Mouse (Mus musculus): ENCODE measurements around the gene Pdzd7.
A peak's percentile ranks its signal among the peaks of the same experiment; 100 is the strongest.

The Pdzd7 gene

DNA sequence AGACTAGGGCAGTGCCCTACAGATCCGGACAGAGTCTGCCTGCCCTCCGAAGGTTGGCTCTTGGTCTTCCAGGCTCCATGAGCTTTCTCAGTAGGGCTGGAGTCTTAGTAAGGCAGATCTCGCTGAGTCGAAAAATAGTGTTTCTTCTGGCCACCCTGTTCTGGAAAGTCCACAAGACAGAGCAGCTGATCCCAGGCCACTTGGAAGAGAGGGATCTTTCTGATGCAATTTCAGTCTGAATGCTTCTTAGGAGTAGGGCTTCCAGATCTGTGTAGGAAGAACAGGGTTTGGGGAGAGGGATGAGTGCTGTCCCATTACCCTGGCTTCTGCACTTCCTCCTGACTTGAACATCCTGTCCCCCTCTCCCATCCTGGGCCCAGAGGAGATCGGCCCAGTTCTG lies at the start of gene Pdzd7:
Gene Pdzd7, minus strand, starts transcription at position 67 of the 400 bp plus-strand sequence.
- no peak for DNase-seq

DNA sequence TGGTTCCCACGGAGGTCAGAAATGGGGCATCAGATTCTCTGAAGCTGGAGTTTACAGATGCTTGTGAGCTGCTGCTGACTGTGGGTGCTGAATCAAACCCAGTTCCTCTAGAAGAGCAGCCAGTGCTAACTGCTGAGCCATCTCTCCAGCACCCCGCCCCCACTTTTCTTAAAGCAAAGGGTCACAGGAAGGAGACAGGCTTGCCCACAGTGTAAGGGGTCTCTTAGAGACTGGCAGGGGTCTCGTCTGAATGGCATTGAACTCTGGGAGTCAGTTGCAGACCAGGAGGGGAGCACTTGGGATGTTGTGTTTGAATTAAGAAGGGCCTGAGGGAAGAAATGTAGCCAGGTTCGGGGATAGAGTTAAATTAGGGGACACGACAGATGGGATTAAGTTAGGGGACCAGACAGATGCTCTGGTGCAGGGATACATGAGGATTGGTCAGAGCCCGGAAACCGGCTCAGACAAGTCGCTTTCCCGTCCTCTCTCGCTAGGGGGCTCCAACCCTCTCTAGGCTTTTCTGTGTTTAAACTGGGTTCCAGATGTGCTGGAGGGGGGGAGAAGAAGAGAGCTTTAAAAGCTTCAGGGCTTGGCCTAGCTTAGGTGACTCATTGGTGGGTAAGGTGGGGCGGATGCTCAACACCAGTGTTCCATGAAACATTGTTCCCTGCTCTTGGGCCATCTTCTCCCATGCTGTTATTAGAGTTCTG lies 36.5 kb upstream of the Pdzd7 start:
- DNase-seq = peak in 1 of 2 experiments; percentile 71

DNA sequence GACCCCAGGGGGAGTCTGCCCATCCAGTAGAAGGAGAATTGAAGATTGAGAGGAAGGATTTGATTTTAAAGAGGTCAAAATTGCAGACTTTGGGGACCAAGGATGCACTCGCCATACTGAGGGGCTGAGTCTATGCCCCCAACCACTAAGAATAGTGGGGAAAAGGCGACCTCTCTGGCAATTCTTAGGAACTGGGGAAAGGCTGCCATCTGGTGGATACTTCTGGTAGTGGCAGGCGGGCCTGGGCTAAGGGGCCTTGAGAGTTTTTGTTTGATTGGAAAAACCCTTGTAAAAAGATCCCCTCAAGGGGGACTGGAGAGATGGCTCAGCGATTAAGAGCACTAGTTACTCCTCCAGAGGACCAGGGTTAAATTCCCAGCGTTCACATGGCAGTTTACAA lies 35.8 kb upstream of the Pdzd7 start:
- DNase-seq = peak; percentile 61 to 83

DNA sequence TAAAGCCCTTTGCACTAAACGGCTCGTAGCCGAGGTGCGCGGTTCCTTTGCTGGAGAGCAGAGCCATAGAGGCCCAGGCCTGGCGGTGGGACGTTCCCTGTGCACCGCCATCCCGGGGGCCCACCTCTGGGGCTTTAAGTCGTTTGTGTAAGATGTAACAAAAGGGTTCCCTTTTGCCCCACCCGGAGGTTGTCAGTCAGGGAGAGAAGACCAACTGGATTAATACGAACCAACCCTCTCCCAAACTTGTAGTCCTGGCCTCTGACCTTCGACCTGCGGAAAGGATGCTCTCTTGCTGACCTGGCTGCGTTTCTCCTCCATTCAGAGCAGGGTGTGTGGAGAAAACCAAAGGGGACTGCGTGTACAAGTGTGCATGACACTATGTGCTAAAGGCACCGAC lies 35.2 kb upstream of the Pdzd7 start:
- DNase-seq = no peak

DNA sequence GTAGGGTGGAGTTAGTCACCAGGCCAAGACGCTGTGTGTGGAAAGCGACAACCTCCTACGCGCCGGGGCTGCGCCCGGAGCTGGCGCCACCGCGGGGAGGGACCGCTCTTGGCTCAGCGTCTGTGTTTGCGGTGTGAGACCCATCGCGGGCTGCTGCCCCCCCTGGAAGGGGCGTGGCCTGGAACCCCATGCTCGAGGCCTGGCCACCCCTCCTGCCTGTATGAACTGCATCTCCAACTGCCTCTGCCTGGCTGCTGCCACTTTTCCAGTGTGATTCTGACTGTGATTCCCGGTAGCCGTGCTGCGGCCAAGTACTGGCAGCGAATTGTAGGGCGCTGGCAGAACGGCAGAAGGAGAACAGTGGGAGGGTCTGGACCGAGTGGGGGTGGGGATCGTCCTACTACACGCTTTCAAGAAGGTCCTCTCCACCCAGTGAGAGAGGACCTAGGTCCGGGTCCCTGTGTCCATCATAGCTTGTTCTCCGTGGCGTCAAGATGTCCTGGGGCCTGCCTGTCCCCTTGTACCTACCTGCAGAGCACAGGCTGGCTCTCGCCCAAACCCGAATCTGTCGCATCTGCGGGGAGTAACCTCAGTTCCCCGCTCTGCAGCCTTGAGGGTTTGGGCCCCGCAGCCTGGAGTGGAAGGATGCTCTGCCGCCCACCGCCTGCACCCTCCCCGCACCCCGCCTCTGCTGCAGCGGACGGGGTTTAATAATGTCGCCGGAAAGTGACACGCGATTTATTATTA lies 34.4 kb upstream of the Pdzd7 start:
- DNase-seq = peak; percentile 89 to 94

DNA sequence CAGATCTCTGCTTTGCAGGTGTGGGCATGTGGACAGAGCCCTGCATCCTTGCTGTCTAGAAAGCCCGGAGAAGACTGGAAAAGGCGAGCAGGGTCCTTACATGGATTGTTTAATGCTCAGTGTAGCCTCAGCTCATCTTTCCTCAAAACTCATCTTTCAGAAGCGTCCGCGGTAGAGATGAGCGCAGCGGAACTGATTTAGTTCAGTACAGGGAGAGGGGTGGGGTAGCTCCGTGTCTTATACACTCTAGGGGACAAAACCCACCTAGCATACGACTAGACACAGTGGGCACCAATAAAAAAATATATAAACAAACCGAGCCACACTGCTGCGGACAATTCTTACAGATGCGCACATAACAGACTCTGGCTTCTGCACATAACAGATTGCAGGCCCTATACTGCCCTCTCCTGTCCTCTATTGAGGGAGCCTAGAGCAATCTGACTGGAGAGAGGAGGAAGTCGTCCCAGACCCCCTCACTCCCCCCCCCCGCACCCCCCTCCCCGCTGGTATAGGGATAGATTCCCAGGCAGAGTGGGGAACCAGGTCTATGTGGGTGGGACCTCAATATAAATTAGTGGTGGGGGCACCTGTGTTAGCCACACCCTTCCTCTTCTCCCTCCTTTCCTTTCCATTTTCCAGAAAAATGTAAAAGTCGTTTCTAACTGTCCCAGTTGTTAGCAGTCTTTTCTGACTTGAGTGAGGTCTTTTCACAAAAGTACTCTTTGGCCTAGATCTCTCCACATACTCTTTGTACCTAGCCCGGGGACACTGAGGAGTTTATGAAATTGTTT lies 33.7 kb upstream of the Pdzd7 start:
- peak in 1 of 2 experiments; percentile 68 for DNase-seq

DNA sequence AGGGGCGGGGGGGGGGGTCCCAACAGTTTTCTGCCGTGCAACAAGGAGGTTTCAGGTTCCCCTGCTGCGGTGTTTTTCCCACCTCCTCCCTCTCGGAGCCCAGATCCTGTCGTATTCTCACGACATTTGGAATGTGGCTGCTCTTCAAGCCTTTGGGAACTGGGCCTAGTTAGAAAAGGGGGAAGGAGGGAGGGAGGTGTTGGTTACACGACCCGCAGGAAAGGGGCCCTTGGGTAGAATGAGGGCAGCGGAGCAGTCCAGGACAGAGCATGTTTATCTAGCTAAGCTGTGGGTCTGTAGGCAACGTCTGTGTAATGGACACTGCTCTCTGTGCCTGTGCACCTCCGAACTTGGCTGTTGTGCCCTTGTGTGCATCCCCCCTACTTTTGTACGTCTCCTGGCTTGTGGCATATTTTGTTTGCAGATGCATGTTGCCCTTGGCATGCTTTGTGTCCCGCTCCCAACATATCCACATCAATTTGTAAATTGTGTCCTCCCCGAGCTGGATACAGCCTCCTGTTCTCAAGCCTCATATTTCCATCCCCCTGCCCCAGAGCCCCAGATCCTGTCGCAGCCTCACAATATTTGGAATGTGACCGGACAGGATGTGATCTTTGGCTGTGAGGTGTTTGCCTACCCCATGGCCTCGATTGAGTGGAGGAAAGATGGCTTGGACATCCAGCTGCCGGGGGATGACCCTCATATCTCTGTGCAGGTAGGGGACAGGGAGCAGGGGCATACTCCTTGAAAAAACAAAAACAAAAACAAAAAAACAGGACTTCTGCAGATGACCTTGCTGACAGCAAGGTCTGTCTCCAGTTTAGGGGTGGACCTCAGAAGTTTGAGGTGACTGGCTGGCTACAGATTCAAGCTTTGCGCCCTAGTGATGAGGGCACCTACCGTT lies 32.5 kb upstream of the Pdzd7 start:
- peak in 1 of 2 experiments; percentile 18 for DNase-seq

DNA sequence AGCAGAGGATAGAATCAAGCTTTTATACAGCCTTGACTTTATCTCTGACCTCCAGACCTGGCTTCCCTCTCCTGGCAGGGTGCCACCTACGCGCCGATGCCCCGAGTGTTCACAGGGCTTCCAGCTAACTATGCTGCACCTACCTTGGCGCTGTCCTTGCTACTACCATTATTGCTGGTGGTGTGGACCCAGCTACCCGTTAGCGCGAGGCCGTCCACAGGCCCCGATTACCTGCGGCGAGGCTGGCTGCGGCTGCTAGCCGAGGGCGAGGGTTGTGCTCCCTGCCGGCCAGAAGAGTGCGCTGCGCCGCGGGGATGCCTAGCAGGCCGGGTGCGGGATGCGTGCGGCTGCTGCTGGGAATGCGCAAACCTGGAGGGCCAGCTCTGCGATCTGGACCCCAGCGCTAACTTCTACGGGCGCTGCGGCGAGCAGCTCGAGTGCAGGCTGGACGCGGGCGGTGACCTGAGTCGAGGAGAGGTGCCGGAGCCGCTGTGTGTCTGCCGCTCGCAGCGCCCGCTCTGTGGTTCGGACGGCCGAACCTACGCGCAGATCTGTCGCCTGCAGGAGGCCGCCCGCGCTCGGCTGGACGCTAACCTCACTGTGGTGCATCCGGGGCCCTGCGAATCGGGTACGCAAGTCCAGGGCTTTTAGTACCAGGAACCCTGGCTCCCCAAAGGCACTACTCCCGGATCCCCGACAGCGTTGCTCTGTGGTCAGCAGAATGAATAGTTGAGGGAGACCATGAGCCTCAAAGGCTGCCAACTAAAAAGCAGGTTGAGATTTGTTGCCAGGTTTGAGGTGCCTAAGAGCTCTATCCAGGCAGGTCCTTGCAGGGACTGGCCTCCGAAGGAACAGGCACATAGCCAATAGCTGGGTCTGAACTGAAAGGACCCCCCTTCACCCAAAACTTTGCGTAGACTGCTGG lies 31.3 kb upstream of the Pdzd7 start:
- DNase-seq = peak; percentile 79 to 81

DNA sequence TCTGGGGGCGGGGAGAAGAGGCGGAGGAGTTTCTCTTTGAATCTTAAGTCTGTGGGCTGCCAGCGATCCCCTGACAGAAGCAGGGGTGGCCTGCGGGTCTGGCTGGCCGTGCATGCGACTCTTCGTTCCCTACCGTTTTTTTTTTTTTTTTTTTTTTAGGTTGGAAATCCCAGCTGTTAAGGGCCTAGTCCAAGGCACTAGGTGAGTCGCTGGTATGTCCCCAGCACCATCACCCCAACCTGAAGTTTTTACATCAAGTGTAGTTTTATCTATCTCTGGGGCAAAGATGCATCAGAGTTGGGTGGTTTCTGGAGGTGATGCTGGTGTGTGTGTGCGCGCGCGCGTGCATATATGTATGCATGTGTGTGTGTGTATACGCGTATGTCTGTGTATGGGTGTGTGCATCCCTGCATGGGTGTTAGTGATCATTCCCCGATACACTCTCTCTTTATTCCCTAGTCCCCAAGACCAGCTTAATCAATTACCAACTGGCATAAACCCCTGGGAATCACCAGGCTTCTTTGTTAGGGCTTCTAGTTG lies 30.6 kb upstream of the Pdzd7 start:
- no peak for DNase-seq

DNA sequence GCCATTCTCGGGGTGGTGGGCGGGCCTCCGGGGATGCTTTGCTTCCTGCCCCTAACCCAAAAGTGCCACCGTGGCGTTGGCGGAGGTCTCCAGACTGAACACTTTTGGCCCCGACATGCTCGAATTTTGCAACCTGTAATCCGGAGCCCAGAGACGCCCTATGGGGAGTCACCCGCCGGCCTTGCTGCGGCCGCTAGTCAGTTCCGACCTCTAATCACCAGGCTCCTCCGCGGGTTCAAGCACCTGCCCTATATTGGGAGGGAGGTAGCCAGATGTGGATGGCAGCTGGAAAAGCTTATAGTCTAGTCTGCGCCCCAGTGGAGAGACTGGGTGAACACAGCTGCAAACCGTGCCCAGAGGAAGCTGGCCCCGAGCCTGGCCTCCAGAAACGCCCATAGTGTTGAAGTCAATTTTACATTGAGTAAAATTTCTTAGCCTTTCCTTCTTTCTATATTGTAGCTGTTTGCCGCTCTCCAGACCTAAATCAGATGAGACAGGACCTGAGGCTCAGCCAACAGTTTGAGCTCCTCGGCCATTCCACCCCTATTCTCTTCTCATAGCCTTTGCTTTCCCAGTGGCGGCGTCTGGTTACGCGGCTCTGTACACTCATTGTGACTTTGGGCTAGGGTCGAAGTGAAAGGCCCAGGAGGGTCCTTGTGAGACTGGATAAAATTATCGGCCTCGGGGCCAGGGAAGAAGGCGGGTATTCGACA lies 30.0 kb upstream of the Pdzd7 start:
- DNase-seq = peak in 1 of 2 experiments; percentile 39

DNA sequence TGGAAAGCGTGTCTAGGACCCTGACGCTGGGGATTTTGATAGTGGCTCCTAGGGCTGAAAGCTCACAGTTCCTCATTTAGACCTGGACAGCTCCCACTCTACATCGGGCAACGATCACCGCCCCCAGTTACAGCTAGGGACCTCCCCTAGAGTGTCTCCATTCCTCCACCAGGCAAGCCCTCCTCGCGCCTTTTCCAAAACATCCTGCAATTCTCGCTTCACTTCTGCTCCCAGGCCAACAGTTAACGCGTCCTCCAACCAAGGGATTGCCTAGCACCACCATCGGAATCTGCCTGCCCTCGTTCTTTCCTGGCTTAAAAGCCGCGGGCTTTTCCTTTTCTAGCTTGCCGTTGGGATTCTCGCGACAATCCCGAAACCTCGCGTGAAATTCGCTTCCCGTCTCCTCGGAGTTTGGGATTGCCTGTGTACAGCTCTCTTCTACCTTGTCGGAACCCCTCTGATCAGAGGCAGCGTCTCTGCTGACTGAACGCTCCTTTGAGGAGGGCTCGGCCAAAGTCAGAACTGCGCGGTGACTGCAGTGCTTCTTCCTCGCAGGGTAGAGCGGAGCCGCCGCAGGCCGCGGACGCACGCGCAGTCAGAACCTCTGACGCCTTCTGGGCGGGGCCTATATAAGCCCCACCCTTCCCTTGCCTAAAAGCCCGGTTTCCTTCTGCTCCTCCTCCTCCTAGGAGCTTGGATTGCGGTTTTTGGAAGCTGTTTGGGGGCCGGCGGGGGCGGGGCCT lies 29.2 kb upstream of the Pdzd7 start, which contains the start of gene Kazald1:
Gene Kazald1, plus strand, starts transcription at position 662 of the 743 bp plus-strand sequence.
- peak; percentile 95 to 96 for DNase-seq

DNA sequence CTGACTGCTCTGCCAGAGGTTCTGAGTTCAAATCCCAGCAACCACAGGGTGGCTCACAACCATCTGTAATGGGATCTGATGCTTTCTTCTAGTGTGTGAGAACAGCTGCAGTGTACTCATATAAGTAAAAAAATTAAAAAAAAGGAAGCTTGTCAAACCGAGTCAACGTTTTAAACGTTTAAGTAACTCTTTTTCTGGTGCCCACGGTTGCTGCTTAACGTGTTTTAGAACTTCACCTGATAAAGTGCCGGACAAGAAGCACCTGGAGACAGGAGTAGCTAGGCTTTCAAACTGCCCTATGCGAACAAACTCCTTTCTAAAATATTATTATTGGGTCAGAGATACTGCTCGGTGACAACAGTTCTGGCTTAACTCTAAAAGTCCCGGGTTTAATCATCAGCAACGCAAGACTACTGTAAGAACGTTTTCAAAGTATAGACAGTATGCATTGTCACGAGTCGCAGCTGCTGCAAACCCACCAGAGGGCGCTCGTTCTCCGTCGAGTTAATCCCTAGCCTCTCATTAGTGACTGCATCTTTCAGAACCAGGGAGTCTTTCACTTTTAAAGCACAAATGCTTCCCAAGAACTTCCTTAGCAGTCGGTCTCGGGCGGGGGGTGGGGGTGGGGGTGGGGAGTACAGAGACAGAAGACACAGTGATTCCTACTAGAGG lies 28.5 kb upstream of the Pdzd7 start:
- DNase-seq = peak; percentile 82 to 92

DNA sequence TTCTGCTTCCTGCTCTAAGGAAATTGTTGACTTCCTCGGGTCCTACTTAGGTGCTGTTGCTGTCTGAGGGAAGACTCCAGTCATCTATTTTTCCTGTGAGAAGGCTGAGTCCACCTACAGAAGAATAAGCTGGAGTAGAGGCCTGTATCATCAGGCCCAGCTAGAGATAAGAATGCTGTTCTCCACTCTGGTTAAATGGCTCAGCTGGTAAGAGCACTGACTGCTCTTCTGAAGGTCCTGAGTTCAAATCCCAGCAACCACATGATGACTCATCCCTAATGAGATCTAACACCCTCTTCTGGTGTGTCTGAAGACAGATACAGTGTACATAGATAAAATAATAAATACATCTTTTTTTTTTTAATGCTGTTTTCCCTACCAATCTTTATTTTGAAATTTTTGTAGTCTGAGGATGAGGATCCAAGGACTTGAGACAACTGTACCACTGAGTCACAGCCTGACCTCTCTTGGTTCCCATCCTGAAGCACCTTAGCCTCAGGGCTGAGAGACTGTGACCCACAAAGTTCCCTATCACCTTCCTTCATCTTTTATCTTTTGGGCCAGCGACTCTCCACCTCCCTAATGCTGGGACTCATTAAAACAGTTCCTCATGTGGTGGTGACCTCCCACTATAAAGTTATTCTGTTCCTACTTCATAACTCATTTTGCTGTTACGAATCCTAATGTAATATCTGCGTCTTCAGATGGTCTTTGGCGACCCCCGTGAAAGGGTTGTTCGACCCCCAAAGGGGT lies 22.4 kb upstream of the Pdzd7 start:
- no peak for DNase-seq

DNA sequence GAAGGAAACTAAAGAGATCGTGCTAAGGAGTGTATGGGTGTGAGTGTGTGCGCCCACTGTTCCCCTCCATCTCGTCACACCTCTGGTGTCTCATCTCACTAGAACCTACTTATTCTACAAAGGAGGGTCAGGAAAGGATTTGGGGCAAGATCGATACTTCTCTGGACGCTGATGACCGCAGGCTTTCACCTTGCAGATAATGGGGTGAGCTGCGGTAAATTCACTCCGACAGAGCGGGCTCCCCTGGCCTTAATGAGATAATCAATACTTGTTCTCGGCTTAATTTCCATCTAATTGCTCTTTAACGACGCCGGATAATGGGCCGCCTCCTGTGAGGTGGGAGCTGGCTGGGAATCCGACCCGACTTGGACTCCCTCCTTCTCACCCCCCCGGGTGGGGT lies 21.7 kb upstream of the Pdzd7 start:
- no peak for DNase-seq

DNA sequence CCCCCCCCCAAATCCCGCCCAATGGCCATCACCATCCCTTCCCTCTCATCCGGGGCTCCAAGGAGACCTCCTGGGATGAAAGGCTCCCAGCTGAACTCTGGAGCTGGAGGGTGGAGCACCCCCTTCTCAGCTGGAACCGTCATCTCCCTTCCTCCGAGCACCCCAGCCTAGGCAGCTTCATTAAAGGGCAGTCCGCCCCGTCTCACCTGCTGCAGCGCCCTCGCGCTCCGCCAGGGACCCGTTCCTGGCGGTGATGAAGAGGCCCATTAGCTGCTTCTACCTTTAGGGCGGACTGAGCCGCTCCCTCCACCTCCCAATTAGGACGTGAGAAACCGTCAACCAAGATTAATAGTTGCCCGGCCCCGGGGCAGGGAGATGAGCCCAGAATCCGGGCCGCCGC lies 19.7 kb upstream of the Pdzd7 start:
- no peak for DNase-seq

DNA sequence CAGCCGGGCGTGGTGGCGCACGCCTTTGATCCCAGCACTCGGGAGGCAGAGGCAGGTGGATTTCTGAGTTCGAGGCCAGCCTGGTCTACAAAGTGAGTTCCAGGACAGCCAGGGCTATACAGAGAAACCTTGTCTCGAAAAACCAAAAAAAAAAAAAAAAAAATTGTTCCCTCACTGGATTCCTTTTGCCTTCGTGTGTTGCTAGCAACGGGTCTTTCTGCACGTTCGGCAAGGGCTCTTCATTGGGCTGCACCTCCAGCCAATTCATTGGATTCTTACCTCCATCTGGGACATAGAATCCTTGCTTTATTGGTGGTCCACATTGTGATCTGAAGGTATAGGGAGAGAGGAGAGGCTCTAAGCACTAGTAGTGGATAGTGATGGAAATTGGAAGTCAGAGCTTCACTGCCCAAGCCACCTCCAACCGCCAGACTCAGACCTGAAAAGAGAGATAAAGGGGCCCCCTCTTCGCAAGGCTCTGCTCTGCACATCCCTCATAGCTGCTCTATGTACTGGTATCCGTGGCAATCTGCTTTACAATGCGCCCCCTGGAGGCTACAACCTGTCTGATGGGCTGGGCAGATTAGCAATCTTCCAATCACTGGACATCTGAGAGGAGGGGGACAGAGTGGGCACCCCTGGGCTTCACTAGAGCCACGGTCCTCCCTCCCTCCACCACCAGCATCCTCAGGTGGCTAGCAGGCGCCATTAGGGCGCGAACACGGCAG lies 18.2 kb upstream of the Pdzd7 start:
- DNase-seq = peak in 1 of 2 experiments; percentile 66

DNA sequence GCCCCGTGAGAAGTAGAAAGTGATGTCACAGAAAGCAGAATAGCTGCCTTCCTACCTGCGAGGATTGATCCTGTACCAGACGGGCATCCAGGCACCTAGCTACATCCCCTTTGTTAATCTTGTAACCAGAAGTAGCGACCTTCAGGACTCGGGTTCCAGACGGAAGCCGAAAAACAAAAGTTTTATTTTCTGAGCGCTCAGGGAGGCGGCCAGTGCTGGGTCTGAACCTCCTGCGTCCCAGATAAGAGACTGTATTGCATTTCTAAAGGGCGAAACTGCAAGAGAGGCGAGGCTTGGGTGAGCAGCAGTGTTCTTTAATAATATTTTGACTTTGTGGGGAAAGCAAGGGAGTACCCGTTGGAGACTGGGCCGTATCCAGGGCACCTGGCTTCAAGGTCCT lies 13.3 kb upstream of the Pdzd7 start:
- DNase-seq = no peak
